Mouse (Mus musculus) induced T-regulatory cell, adult 2 months (primary cell): Measurements from ENCODE around the gene Sectm1a.
"Not testable (repeated sequence)": the region's sequence is repeated elsewhere in the genome, so short reads cannot be mapped to it uniquely, and the experiment has no call there.

Experiments used
- DNase-seq: peaks from one replicate; pipeline ENCODE4 v3.0.0-alpha.2; 2012; ENCODE audit warnings: low read depth

Gene Sectm1a

GRCm38 (mm10) chr11:121081120-121081519 is at the start of gene Sectm1a:
Gene Sectm1a (minus strand): TSS chr11:121081220.
- DNase-seq: no peak

GRCm38 (mm10) chr11:121129616-121130015 is 48.6 kb upstream of the Sectm1a start:
- no peak for DNase-seq

GRCm38 (mm10) chr11:121127441-121127840 is 46.4 kb upstream of the Sectm1a start:
- no peak for DNase-seq

- DNase-seq: peak; percentile 70
These were observed 45.4 kb upstream of the Sectm1a start for GRCm38 (mm10) chr11:121126395-121126794.

- no peak for DNase-seq
These were observed 44.6 kb upstream of the Sectm1a start for GRCm38 (mm10) chr11:121125522-121126172.

- DNase-seq: no peak
These were observed 42.4 kb upstream of the Sectm1a start for GRCm38 (mm10) chr11:121123438-121123837.

GRCm38 (mm10) chr11:121122024-121122670 is 41.1 kb upstream of the Sectm1a start:
- DNase-seq: no peak

GRCm38 (mm10) chr11:121121151-121121550 is 40.1 kb upstream of the Sectm1a start:
- no peak for DNase-seq

GRCm38 (mm10) chr11:121118577-121118976 is 37.6 kb upstream of the Sectm1a start, which contains the start of gene Tex19.2:
Gene Tex19.2 (minus strand): TSS chr11:121118677.
- DNase-seq: no peak

- DNase-seq: no peak
These were observed 37.1 kb upstream of the Sectm1a start for GRCm38 (mm10) chr11:121118106-121118505.

- no peak for DNase-seq
These were observed 31.2 kb upstream of the Sectm1a start for GRCm38 (mm10) chr11:121112091-121112775.

GRCm38 (mm10) chr11:121111601-121112000 is 30.6 kb upstream of the Sectm1a start:
- DNase-seq: no peak

- DNase-seq: no peak
These were observed 30.0 kb upstream of the Sectm1a start for GRCm38 (mm10) chr11:121111051-121111450.

- no peak for DNase-seq
These were observed 29.0 kb upstream of the Sectm1a start for GRCm38 (mm10) chr11:121109986-121110385.

GRCm38 (mm10) chr11:121108061-121108460 is 27.0 kb upstream of the Sectm1a start:
- DNase-seq: no peak

GRCm38 (mm10) chr11:121107242-121107641 is 26.2 kb upstream of the Sectm1a start:
- not testable (repeated sequence) for DNase-seq

GRCm38 (mm10) chr11:121101124-121101805 is 20.2 kb upstream of the Sectm1a start:
- DNase-seq: no peak

GRCm38 (mm10) chr11:121100692-121101091 is 19.7 kb upstream of the Sectm1a start:
- peak; percentile 34 for DNase-seq

GRCm38 (mm10) chr11:121099762-121100161 is 18.7 kb upstream of the Sectm1a start:
- no peak for DNase-seq

GRCm38 (mm10) chr11:121092606-121093585 is 11.9 kb upstream of the Sectm1a start:
- no peak for DNase-seq

GRCm38 (mm10) chr11:121090943-121091342 is 9.9 kb upstream of the Sectm1a start:
- no peak for DNase-seq
